Mouse (Mus musculus) cerebellum, adult 11 months (tissue): ENCODE results near the gene Rbm38.

ENCODE experiments used
- DNase-seq: peaks from one replicate; pipeline ENCODE4 v3.0.0; 2022

Rbm38 gene

DNA sequence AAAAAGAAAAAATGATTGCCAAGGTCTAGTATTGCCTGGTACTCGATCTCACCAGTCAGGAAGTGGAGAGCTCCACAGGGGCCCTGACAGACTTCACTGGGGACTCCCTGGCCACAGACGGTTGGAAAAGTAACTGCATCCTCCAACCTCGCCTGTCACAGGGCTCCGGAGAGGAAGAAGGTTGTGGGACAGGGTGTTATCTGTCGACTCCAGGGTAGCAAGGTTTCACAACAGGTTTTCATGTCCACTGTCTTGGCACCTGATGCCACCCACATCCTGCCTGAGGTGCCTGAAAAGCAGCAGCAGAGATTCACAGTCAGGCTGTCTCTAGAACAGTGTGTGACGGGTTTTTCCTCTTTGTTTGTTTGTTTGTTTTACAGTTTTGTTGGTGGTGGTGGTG, 2.4 kb upstream of the Rbm38 start:
- DNase-seq: no peak

DNA sequence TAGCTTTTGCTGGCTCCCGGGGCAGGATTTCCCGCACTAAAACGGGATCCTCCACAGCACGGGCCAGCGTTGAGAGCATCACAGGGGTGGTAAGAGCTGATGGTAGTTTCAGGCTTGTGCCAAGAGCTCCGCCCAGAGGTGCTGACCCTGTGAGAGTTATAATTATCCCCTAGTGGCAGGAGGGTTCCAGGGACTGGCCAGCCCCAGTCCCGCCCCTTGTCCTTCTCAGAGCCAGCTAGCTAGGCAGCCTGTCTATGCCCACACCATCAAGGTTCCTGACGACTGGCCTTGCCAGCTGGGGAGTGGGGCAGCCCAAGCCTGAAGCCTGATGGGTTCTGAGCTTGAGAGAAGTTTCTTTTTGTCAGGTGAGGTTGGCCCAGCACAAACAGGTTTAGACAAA, 1.7 kb upstream of the Rbm38 start:
- no peak for DNase-seq

DNA sequence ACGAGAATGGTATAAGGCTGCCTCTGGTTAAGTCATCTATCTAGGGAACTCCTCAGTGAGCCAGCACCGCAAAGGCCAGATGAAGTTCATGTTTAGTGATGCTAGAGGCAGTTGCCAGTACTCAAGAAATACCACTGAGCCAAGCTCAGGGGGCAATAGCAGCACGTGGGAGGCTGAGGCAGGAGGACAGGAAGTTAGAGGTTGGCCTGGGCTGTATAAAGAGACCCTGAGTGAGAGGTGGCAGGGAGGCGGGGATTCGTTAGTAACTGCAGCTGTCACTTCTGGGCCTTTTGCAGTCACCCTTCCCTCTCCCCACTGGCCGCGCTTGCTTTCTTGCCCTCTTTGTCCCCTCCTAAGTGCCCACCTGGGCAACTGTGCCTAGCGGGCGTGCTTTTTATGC, 976 bp upstream of the Rbm38 start:
- DNase-seq: no peak

DNA sequence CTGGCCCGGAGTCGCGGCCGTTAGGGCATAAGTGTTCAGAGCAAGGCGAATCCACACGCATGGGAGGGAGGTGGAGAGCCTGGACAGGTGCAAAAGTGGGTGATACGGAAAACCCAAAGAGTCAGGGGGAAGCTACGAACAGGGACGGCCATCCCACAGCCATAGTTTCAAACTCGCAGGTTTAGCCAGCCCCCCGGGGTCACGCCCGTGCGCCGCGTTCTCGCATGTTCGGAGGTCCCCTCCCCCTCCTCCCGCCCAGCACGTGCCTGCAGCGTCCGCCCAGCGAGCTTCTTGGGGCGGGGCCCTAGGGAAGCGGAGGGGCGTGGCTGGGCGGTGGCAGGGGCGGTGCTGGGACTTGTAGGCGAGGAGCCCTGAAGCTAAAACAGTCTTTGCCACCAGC, 508 bp upstream of the Rbm38 start:
- peak; percentile 81 for DNase-seq

DNA sequence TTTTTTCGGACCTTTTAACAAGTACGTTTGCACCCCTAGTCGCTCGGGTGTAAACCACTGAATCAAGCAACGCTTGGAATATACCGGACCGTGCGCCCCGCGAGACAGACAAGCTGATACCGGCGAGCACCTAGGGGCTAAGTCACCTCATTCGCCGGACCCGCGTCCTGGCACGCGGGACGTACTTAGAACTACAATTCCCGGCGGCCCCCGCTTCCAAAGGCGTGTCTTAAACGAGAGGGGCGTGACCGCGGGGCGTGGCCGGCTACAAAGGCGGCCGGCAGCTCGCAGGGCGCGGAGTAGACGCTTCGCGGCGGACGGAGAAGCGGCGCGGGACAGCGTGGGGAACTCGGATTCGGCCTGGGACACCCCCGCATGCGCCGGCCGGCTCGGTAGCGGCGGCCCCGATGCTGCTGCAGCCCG, 1.3 kb downstream of the Rbm38 start:
- peak; percentile 92 for DNase-seq

DNA sequence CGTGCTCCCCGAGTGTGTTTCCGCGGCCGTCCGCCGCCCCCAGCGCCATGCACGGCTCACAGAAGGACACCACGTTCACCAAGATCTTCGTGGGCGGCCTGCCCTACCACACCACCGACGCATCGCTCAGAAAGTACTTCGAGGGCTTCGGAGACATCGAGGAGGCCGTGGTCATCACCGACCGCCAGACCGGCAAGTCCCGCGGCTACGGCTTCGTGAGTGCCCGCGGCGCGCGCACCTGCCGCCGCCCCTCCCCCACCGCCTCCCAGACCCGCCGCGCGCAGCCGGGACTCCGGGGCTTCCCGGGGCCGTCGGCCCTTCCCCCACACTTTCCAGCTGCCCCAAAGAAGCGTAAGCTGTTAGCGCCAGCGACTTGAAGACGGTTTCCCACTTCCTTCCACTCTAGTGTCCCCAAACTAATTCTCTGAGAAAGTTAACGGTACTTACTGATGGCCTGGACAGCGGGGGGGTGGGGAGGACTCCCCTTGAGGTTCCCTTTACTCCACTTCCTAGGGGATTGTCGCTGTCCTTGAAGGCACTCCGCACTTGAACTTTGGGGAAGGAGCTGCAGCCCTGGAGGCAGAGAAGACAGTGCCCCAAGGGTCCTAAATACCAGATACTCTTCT, 1.9 kb downstream of the Rbm38 start:
- no peak for DNase-seq

DNA sequence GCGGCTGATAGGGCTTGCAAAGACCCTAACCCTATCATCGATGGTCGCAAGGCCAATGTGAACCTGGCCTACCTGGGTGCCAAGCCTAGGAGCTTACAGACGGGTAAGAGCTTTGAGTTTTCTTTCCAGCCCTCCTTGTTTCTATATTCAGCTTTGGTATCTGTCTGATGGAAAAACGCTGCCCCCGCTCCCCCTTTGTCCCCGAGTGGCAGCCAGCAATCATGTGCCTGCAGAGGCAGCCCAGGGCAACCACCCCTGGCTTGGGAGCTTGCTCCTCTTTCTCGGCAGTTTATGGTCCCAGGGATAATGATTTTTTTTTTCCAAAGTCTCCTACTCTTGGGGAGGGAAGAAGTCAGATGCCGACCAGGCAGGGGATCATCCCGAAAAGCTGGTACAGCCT, 2.5 kb downstream of the Rbm38 start:
- DNase-seq: no peak

DNA sequence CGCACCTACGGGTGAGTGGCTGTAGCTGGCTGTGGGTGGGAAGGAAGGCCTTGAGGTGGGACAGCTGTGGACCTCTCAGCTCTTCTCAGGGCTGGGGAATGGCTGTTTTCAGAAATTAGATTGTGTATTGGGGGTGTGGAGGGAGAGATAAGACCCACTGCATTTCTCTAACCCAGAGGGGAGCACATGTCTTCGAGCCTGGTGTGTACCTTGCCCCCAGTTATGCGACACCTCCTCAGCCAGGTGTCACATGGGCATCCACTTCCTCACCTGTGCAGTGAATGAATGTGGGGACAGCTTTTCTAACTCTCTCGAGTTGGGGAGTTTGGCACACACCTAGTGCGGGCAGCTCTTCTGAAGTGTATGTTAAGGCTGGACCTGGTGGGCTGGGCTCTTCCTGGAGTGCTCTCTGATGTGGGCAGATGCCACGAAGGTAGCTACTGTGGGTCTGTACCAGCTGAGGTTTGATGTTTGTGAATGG, 3.1 kb downstream of the Rbm38 start:
- DNase-seq: no peak

DNA sequence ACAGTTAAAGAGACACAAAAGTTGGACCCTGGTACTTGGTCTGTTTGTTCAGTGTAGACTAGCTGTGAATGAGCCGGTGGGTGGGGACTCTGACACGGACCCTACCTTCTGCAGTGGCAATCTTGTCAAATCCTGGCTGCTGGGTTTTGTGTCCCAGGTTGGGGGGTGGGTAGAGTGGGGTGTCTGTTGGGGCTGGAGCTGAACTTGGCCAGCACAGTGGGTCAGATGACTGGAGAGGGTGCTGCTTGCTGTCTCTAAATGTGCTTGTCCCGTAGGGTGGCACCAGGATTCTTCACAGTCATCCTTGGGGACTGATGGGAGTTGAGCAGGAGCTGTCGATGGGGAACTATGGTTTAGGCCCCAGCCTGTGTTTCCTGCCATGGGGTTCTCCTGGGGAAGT, 3.7 kb downstream of the Rbm38 start:
- DNase-seq: no peak

DNA sequence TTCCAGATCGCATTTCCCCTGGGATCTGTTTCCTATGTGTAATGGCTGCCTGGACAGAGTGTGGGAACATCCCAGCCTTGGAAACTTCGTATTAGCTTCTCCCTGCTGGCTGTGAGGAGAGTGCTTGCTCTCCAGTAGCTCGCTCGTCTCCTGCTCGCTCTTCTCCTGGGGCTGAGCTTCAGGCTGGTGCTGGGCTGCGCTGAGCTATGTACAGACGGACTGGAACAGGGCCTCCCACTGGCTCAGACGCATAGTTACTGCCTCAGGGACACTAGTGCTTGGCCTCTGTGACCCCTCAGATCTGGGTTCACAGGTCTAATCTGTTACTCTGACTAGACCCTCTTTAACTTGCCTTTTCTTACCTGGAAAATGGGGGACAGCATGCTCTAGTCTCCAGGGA, 4.1 kb downstream of the Rbm38 start:
- no peak for DNase-seq

DNA sequence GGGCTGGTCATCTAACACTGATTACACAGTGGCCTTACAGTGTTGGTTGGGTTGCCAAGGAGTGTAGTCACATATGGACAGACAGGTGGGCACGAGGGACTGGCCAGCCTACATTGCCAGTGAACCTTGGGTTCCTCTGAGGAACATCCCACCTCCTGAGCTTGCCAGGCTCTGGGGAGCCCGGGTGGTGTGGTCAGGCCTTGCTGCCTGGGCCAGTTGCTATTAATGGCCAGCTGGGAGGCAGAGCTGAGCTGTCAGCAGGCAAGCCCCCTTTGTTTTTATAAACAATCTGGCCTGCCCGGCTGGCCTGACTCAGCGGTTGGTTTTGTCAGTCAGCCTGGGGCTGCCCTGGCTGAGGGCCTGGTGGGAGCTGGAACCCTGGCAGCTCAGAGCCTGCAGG, 4.6 kb downstream of the Rbm38 start:
- DNase-seq: peak; percentile 31

DNA sequence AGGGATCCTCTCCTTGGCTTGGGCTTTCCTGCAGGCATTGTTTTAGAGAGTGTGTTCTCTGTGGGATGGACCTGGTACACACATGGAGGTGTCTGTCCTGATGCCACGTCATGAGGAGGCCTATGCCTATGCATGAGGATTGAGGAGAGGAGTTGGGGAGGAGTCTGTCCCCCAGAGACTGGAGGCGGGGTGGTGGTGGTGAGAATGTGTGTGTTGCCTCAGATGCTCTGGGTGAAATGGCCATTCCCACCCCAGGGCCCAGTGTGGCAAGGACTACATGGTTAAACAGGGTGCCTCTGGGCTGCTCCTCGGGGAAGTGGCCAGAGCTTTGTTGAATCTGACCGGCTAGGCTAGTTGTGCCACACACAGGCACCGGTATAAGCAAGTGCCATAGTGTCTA, 6.0 kb downstream of the Rbm38 start:
- no peak for DNase-seq

DNA sequence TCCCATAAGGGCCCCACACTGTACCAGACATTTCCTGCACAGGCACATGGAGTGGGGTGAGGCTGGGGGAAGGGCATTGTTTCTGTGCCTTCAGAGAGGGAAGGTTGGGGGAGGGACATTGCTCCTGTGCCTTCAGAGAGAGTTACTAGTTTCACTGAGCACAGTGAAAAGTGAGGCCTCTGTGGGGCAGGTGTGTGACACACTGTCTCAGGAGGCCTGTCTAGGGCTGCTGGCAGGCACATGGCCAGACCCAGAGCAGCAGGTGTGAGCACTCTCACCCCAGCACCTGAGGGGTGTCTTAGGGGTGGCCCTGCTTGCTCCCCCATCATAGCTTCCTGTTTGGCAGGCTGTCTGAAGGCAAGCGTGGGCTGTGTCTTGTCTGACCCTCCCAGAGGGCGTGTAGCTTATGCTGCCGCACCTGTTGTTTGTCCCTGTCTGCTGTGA, 6.4 kb downstream of the Rbm38 start:
- DNase-seq: no peak

DNA sequence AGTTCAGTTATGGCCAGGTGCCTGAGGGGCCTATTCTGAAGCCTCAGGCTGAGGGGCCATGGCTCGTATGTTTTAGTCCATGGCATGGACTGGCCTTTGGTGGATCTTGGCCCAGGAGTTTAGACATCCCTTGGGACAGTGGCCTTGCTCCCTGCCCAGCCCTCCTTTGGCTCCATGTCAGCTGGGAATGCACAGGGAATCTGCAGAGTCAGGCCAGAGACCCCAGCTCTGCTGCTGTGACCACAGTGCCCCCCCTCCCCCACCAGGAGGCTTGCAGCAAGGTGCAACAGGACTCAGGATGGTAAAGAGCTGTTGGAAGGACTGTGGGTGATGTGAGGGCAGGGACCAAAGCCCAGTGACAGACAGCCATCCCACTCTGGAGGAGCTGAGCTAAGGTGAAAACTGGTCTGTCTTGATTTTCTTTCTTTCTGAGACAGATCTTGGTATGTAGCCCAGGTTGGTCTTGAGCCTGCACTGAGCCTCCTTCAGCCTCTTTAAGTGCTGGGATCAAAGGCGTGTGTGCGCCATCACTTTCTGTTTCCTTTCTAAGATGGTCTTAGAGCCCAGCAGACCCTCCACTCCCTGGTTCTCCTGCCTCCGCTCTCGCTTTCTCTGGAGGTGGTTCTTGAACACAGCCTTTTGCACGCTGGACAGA, 7.0 kb downstream of the Rbm38 start:
- DNase-seq: no peak

DNA sequence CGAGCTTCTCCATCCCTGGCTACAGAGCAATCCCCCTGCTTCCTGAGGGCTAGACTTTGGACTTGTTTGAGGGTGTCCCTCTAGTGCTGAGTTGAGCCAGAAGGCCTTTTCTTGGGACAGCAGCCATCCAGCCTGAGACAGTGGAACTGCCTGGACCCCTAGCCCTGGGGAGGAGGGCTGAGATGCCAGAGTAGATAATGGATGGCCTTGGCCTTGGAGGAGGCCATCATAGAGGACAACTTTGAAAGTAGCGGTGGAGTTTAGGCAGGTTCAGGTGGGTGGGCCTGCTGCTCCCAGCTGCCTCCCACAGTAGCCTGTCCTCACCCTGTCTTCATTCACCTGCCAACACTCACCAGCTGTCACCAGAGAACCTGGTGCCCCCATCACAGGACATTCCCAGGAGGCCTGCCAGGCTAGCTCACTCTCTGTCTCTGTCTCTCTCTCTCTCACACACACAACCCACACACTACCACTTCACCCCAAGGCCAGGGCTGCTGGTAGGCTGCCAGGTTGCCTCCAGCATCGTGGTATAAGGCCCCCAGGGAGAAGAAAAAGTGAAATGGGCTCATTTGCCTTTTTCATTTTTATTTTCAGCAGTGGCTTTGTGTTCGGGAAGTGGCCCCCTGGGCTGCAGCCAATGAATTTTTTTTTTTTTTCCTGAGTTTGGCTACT, 7.7 kb downstream of the Rbm38 start:
- no peak for DNase-seq

DNA sequence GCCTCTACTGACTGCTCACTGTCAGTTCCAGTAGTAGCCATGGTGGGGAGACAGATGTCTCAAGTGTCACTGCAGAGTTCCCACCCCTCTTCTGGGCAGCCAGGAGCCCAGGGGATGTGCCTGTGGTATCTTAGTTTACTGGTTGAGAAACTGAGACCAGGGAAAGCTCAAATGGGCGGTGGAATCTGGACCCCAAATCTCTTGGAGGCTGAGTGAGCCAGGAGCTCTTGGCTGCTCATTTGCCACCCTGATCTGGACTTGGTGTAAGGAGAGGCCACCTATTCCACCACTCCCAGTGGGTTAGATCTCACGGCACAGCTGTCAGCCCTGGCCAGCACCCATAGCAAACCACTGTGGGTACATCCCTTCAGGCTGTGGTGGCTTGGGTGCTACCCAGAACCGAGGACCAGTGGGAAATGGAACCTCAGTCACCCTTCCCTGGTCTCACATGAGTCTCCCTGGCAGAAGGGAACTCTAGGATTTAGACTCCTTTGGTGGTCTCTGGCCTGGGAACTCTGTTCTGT, 8.3 kb downstream of the Rbm38 start:
- DNase-seq: no peak

DNA sequence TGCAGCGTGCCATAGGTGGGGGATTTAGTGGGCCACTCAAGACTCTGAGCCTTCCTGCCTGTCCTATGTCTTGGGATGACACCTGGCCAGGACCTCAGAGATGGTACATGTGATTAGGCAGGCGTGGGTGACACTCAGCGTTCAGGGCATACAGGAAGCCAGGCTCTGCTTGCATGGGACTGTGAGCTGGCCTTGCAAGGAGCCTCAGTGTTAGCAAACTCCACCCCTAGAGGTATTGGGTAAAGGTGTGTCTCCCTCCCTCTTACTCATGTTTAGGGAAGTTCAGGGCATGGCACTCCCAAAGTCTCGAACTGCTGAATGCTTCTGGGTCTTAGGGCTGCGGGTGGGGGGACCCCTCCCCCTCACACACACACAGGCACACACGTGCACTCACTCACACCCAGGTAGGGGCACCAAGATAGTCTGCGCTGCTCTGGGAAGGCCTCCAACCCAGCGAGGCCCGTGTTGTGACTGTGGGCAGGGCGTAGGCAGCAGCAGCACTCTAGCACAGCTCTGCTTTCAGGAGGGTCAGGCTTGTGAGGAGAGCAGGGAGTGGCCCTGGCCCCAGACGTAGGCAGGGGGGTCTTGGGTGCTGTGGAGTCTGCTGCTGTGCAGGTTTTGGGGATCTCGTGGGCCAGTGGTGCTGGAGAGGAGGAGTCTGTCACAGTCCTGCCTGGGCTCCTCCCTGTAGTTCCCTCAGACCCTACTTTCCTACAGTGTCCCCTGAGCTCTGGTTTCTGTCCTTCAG, 10.5 kb downstream of the Rbm38 start:
- no peak for DNase-seq

DNA sequence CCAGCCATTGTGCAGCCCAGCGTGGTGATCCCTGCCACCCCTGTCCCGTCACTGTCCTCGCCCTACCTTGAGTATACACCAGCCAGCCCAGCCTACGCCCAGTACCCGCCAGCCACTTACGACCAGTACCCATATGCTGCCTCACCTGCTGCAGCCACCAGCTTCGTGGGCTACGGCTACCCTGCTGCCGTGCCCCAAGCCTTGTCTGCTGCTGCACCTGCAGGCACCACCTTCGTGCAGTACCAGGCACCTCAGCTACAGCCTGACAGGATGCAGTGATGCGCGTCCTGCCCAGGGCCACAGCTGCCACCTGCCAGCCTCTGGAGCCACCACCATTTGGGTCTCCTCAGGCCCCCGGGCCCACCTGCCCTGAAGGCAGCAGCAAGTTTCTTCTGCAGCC, 13.2 kb downstream of the Rbm38 start:
- no peak for DNase-seq

DNA sequence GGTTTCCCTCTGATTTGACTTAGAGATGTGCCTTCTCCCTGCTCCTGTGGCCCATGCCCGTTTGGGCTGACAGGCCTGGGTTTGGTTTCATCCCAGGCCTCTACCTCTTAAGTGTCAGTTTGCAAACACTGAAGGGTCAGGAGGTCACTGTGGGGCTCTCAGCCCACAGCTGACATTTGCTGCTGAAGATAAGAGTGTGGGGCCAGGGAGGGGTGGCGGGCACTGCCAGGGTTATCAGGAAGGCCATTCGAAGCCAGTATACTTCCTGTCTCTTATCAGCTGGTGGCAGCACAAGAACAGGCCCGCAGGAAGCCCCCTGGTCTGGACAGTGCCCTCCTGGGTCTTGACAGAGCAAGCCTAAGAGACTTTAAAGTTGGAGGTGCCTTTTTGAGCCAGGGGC, 14.7 kb downstream of the Rbm38 start:
- DNase-seq: no peak

DNA sequence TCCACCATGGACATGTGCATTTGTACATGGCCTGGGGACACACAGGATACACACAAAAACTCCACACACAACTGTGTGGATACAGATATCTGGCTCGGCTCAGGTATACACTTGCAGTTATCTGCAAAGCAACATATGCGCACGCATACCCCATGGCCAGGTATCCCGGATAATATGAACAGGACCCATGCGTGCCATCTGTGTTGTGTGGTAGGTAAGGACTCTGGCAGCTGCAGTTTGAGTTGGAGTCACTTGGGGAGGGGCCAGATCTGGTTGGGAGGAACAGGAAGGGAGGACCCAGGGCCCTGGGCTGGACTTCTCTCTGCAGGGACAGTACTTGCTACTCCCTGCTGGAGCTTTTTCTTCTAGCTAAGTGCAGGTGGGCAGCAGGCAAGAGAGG, 15.4 kb downstream of the Rbm38 start:
- DNase-seq: no peak

DNA sequence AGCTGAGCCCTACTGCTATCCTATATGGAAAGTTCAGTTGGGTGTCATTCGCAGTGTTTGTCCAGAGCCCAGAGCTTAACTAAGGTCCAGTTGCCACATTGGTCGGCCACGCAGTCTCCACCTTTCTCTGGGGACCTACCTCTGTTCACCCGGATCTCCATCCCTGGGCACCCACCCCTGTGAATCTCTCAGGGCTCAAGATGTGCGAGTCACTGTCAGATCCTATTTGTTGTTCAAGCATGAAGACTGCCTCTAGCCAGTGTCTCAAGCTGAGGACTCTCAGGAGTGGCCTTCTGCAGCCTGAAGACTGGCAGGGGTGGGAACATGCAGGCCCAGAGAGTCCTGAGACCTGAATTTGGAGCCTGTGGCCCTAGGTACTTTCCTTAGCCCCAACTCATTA, 15.8 kb downstream of the Rbm38 start:
- no peak for DNase-seq

DNA sequence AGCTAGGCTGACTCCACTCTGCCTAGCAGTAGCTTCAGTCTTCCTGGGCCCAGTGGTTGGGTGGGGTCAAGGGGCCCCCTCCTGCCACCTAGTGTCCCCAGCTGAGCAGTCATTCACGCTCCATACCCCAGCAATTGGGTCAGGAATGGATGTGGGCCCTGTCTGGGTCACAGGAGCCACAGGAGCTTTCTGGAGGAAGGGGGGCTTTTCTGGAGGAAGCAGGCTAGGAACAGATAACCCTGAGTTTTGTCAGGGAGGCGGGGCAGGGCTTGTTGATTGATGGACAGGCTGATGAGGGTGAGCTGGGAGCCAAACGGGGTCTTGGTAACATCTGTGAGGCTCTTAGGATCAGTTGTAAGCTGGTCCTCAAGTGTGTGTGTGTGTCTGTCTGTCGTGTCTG, 16.3 kb downstream of the Rbm38 start:
- DNase-seq: no peak

DNA sequence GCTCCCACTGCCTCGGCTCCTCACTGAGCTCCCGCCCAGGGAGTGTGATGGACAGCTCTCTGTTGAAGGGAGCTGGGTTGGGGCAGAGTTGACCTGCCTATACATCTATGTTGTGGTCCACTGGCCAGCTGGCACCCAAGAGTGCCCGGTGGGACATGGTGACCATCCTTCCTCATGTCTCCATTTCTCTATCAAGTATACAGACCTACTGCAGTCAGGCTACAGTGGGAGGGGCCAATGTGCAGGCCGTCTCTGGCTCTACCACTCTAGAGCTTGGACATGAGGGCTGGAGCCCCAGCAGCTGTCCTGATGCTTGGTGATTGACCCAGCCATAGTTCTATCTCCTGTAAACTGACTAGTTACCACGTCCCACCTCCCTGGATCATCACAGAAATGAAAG, 17.0 kb downstream of the Rbm38 start:
- DNase-seq: no peak
